Mouse (Mus musculus) adrenal gland, postnatal 4 days (tissue): Measurements from ENCODE around the gene Anapc11. TPM values are rescaled to one million over a fixed set of nuclear protein-coding genes. Genes with fewer than 3 reads are reported as not detected.

Source experiments
- DNase-seq, 2 experiments: peaks; one replicate each; pipeline ENCODE4 v3.0.0; 2021 to 2022; ENCODE audit warnings: low spot score in 2 of 2, mixed read lengths in 2 of 2
- total RNA-seq, 2 experiments: library from RNA; stranded (reverse); gene quantifications; 2 replicates each; pipeline ENCODE4 v1.2.3; 2021

Gene Anapc11
- total RNA-seq, 2 experiments from 2014 or later, result 87.4 to 90.7 TPM

- DNase-seq, result peak; percentile 59 to 65
Observed at GRCm38 (mm10) chr11:120624680-120625111, 26.5 kb downstream of the Anapc11 start.

- no peak for DNase-seq
Observed at GRCm38 (mm10) chr11:120625152-120625775, 27.0 kb downstream of the Anapc11 start, which contains the start of gene Sirt7. Gene Sirt7 (minus strand): TSS chr11:120625240.

- no peak for DNase-seq
Observed at GRCm38 (mm10) chr11:120626785-120627467, 28.7 kb downstream of the Anapc11 start.

- DNase-seq, result no peak
Observed at GRCm38 (mm10) chr11:120627468-120628300, 29.5 kb downstream of the Anapc11 start.

GRCm38 (mm10) chr11:120628601-120629340 is 30.6 kb downstream of the Anapc11 start:
- no peak for DNase-seq

GRCm38 (mm10) chr11:120629341-120629730 is 31.1 kb downstream of the Anapc11 start:
- DNase-seq, result no peak

- DNase-seq, result no peak
Observed at GRCm38 (mm10) chr11:120629911-120630310, 31.7 kb downstream of the Anapc11 start.

GRCm38 (mm10) chr11:120630401-120630871 is 32.2 kb downstream of the Anapc11 start:
- no peak for DNase-seq

- DNase-seq, result no peak
Observed at GRCm38 (mm10) chr11:120630881-120631725, 32.9 kb downstream of the Anapc11 start.

- DNase-seq, result no peak
Observed at GRCm38 (mm10) chr11:120631726-120632448, 33.7 kb downstream of the Anapc11 start.

GRCm38 (mm10) chr11:120632559-120633519 is 34.6 kb downstream of the Anapc11 start:
- peak in 1 of 2 experiments; percentile 59 for DNase-seq

GRCm38 (mm10) chr11:120633520-120634343 is 35.5 kb downstream of the Anapc11 start, which contains the start of gene Mafg:
Gene Mafg (minus strand): TSS chr11:120633600.
- peak; percentile 84 to 88 for DNase-seq

GRCm38 (mm10) chr11:120634810-120635209 is 36.6 kb downstream of the Anapc11 start:
- DNase-seq, result no peak

GRCm38 (mm10) chr11:120641255-120641654 is 43.0 kb downstream of the Anapc11 start:
- DNase-seq, result no peak

- no peak for DNase-seq
Observed at GRCm38 (mm10) chr11:120641869-120642268, 43.6 kb downstream of the Anapc11 start.

- DNase-seq, result no peak
Observed at GRCm38 (mm10) chr11:120642939-120643600, 44.8 kb downstream of the Anapc11 start.

GRCm38 (mm10) chr11:120643601-120643987 is 45.4 kb downstream of the Anapc11 start, which contains the start of gene Pycr1:
Gene Pycr1 (minus strand): TSS chr11:120643769.
- peak; percentile 85 to 91 for DNase-seq
